Mouse (Mus musculus) midbrain, embryonic 11.5 days (tissue): ENCODE results near the gene Pard3. TPM values are rescaled to one million over a fixed set of nuclear protein-coding genes. Genes with fewer than 3 reads are reported as not detected.

Source experiments
- ATAC-seq: fragments of 200-750 bp; cut with Nextera tagmentation; 2 replicates; pipeline ENCODE4 v1.8.0; 2017; ENCODE audit warnings: moderate TSS enrichment, moderate library complexity; ENCODE audit not compliant: low FRiP score
- DNase-seq: peaks from one replicate; pipeline ENCODE4 v3.0.0; 2015; ENCODE audit warnings: low spot score; ENCODE audit errors: missing footprints
- H3K27ac ChIP-seq: fragments of 300-500 bp; sonication (generic); 2 replicates; pipeline ENCODE4 v1.5.1; 2014; ENCODE audit warnings: low read depth, low read length
- H3K27me3 ChIP-seq: fragments of 300-500 bp; sonication (generic); 2 replicates; pipeline ENCODE4 v1.6.1; 2014; ENCODE audit warnings: mild to moderate bottlenecking, low read length, moderate library complexity, mixed read lengths; ENCODE audit not compliant: control insufficient read depth, insufficient read depth
- H3K36me3 ChIP-seq: fragments of 300-500 bp; sonication (generic); 2 replicates; pipeline ENCODE4 v1.6.1; 2014; ENCODE audit warnings: mild to moderate bottlenecking, low read length, moderate library complexity, mixed read lengths; ENCODE audit not compliant: control insufficient read depth, insufficient read depth
- H3K4me1 ChIP-seq: fragments of 300-500 bp; sonication (generic); 2 replicates; pipeline ENCODE4 v1.6.1; 2014; ENCODE audit warnings: low read length; ENCODE audit not compliant: control insufficient read depth, insufficient read depth
- H3K4me2 ChIP-seq: fragments of 300-500 bp; sonication (generic); 2 replicates; pipeline ENCODE4 v1.6.1; 2014; ENCODE audit warnings: mild to moderate bottlenecking, moderate library complexity
- H3K4me3 ChIP-seq: fragments of 300-500 bp; sonication (generic); 2 replicates; pipeline ENCODE4 v1.5.1; 2014; ENCODE audit warnings: low read depth, low read length
- H3K9ac ChIP-seq: fragments of 300-500 bp; sonication (generic); 2 replicates; pipeline ENCODE4 v1.6.1; 2014; ENCODE audit warnings: low read length
- H3K9me3 ChIP-seq: fragments of 300-500 bp; sonication (generic); 2 replicates; pipeline ENCODE4 v1.6.1; 2016; ENCODE audit warnings: low read length; ENCODE audit not compliant: control insufficient read depth
- WGBS: fragments of 180-500 bp; shearing (Covaris S2); extraction: QIAGEN DNeasy Blood & Tissue Kit; methylation state at CpG from one replicate; pipeline ENCODE4 v1.1.7; 2014; 5-methylcytosine and 5-hydroxymethylcytosine counted together
- polyA plus RNA-seq: library from polyadenylated mRNA; unstranded; fragments of >200 nt; fragmentation: Nextera tagmentation; extraction: Ambion mirVana; gene quantifications from 2 replicates; pipeline ENCODE4 v1.2.1, GENCODE M21; 2014

The Pard3 gene
- polyA plus RNA-seq, 1 experiment from 2014 or later, result 30.4 TPM

DNA sequence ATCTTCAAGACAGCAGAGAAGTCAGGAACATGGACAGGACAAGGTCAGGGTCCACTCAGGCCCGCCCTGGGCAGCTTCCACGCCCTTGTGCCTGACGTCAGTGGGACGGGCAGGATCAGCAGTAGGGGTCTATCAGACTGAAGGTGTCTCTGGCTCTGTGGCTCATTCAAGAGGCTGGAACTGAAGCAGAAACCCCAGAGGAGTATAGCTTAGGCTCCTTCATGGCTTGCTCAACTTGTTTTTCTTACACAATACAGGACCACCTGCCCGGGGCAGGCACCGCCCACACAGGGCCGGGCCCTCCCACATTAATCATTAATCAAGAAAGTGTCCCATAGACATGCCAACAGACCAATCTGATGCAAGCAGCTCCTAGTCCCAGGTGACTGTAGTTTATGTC, 12.8 kb downstream of the Pard3 start:
- no peak overlapping the region for H3K4me3 ChIP-seq

DNA sequence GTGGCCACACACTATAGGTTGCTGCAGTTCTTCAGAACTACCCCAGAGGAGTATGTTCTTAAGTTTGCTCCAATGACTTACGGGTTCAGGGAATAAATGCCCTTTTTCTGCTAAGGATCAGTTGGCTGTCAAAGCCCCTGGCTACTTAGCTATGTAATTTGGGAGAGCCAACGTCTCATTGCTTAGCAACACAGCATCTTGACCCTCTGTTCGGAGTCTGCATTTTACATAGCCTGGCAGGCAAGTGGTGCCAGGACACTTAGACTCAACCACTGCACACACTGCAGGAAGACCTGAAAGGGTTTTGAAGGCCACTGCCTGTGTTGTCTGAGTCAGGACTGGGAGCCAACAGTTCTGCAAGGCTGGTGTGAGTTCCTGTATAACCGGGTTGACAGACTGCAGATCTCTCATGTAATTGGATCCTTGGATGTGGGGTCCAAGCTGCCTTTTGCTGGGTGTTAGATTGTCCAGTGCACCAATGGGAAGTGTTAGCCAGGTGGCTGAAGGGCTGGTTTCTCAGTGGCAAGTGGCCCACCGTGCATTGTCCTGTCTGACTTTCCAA, 15.6 kb downstream of the Pard3 start:
- no peaks in the 10 kb centered on the region for H3K9me3 ChIP-seq
- H3K27me3 ChIP-seq, result no peaks in the 10 kb centered on the region
- peak; percentile 80 for DNase-seq
- H3K27ac ChIP-seq, result no peak overlapping the region
- no peaks in the 10 kb centered on the region for H3K36me3 ChIP-seq
- 61% methylated on average over 5 of the region's 5 CpGs for WGBS
- ATAC-seq, result no peak
- no peak overlapping the region for H3K4me3 ChIP-seq
- no peak overlapping the region for H3K9ac ChIP-seq
- peaks cover 3% of the 10 kb centered on the region for H3K4me1 ChIP-seq
- no peak overlapping the region for H3K4me2 ChIP-seq

More for the DNA sequence above, 12.8 kb downstream of the Pard3 start:
- no peak for ATAC-seq
- H3K27me3 ChIP-seq, result no peaks in the 10 kb centered on the region
- no peak overlapping the region for H3K9ac ChIP-seq
- no peaks in the 10 kb centered on the region for H3K36me3 ChIP-seq
- no peaks in the 10 kb centered on the region for H3K9me3 ChIP-seq
- no peak for DNase-seq
- H3K4me2 ChIP-seq, result no peak overlapping the region
- WGBS, result 91% methylated on average over 7 of the region's 7 CpGs
- H3K4me1 ChIP-seq, result peaks cover 3% of the 10 kb centered on the region
- no peak overlapping the region for H3K27ac ChIP-seq

DNA sequence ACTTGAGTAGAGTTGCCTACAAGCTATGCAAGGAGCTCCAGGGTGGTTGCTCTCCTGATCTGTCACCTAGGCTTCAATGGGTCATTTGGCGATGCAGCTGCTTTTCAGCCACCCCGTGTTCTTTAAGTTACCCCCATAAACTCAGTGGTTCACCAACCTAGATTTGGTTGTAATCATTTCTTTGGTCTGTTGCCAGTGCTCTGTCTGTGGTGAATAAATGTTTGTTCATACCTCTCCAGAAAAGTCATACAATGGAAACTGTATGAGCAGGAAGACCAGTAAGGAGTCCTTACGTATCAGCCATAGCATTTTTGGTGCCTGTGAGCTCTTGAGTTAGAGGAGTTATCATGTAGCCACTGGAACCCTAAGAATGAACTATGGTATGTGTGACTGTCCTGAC, 17.6 kb downstream of the Pard3 start:
- Histone ChIP-seq H3K4me2 (no peak overlapping the region), H3K36me3 (no peaks in the 10 kb centered on the region), H3K27me3 (no peaks in the 10 kb centered on the region), H3K9me3 (no peaks in the 10 kb centered on the region), H3K4me3 (no peak overlapping the region), H3K9ac (no peak overlapping the region), H3K27ac (no peak overlapping the region), H3K4me1 (peaks cover 3% of the 10 kb centered on the region)
- peak; percentile 56 for DNase-seq
- no peak for ATAC-seq
- WGBS, result 96% methylated on average over 3 of the region's 3 CpGs

DNA sequence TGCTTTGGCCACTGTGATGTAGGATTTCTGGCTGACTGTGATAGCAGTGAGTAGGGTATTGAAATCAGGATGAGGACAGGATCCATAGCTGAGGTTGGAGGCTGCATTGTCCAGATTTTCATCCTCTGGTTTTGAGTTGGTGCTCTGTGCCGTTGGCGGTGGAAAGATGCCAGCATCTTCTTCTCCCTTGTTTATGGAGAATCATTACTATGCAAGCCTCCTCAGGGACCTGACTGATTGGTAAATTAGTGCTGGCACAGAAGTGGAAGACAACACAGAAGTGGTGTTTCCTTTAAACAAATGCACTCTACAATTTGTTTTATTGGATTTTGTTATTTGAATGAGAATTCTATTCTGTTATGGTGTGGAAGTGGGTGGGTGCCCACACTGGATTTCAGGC, 18.8 kb downstream of the Pard3 start:
- Histone ChIP-seq H3K27me3 (no peaks in the 10 kb centered on the region), H3K36me3 (no peaks in the 10 kb centered on the region), H3K9me3 (no peaks in the 10 kb centered on the region), H3K9ac (no peak overlapping the region), H3K4me3 (no peak overlapping the region), H3K27ac (no peak overlapping the region), H3K4me2 (no peak overlapping the region), H3K4me1 (peaks cover 3% of the 10 kb centered on the region)
- WGBS, result 89% methylated on average over 2 of the region's 2 CpGs
- ATAC-seq (no peak), DNase-seq (no peak)

DNA sequence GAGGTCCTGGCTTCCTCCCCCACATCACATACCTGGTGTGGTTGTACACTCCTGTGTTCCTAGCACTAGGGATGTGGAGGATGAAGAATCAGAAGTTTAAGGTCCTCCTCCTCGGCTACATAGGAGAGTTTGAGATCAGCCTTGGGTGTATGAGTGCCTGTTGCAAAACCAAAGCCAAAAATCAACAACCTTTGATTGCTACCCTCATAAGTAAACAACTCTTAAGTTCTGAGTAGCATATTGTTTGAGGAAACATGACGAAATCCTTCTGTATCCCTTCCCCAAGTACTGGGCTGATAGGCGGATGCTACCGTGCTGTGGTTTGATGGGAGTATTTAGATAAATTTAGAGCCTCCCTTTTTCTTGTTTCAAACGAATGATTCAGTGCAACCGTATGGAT, 20.9 kb downstream of the Pard3 start:
- H3K4me3 ChIP-seq, result no peak overlapping the region
- 87% methylated on average over 6 of the region's 6 CpGs for WGBS
- H3K9me3 ChIP-seq, result no peaks in the 10 kb centered on the region
- ATAC-seq (no peak), DNase-seq (no peak)
- no peaks in the 10 kb centered on the region; the same call in 1 of the 2 replicates for H3K4me1 ChIP-seq
- no peak overlapping the region for H3K4me2 ChIP-seq
- H3K36me3 ChIP-seq, result no peaks in the 10 kb centered on the region
- H3K27ac ChIP-seq, result no peak overlapping the region
- no peak overlapping the region for H3K9ac ChIP-seq
- H3K27me3 ChIP-seq, result no peaks in the 10 kb centered on the region

DNA sequence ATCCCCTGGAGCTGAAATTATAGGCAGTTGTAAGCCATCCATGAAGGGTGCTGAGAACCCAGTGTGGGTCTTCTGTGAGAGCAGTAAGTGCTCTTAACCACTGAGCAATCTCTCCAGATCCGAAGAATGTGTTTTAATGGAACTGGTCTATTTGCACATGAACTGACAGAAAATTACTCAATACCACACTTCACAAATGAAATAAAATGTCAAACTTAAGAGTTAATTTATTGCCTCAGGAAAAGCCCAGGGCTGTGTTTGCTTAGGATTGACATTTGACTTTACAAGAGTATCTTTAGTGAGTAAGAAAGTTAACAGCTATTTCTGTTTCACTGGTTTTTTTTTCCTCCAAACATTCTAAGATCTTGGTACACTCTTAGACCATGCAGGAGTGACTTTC, 23.7 kb downstream of the Pard3 start:
- Histone ChIP-seq H3K36me3 (no peaks in the 10 kb centered on the region), H3K27ac (no peak overlapping the region), H3K9ac (no peak overlapping the region), H3K9me3 (no peaks in the 10 kb centered on the region), H3K4me1 (peaks cover 3% of the 10 kb centered on the region; the same call in 1 of the 2 replicates), H3K4me3 (no peak overlapping the region), H3K27me3 (no peaks in the 10 kb centered on the region), H3K4me2 (no peak overlapping the region)
- 74% methylated on average over 1 of the region's 1 CpGs for WGBS
- DNase-seq, result no peak
- no peak for ATAC-seq

DNA sequence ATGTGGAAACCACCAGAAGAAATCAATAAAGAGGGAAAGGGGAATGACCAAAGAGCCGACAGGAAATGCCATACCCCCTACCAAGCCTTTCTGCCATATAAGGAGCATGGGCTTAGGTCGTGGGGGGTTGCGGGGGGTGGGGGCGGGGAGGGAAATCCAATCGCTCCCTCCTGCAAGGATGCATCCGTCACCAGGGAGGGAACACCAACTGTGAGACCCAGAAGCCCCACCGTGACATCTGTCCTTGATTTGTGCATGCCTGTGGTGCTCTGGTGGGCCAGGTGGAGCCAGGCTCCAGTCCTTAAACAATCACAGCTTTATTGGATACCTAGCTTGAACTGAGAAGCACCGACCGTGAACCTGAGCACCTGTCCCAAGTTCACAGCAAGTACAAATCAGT, 24.7 kb downstream of the Pard3 start:
- no peak overlapping the region for H3K4me2 ChIP-seq
- whole genome bisulfite sequencing, result 26% methylated on average over 9 of the region's 9 CpGs
- H3K27me3 ChIP-seq, result no peaks in the 10 kb centered on the region
- no peaks in the 10 kb centered on the region for H3K36me3 ChIP-seq
- H3K9ac ChIP-seq, result no peak overlapping the region
- H3K4me1 ChIP-seq, result peaks cover 9% of the 10 kb centered on the region; the same call in 1 of the 2 replicates
- H3K9me3 ChIP-seq, result no peaks in the 10 kb centered on the region
- no peak overlapping the region for H3K4me3 ChIP-seq
- no peak overlapping the region for H3K27ac ChIP-seq
- DNase-seq (no peak), ATAC-seq (no peak)

DNA sequence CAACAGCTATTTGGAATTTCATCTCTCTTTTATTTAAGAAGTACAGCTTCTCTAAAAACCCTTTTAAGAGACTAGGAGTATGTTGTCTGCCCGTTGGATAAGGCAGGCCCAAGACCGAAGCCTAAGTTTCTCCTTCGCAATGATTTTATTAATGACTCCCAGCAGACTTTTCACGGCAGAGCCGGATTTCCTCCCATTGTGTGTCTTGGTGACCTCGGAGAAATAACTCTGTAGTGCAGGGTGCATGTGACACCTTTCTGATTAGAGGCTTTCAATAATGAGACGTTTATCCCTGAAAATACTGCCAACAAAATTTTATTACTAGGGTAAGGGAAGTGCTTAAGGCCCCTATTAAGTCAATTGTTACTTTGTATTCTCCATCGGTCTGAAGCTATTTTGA, 25.3 kb downstream of the Pard3 start:
- Histone ChIP-seq H3K4me3 (no peak overlapping the region), H3K27me3 (no peaks in the 10 kb centered on the region), H3K4me2 (no peak overlapping the region), H3K27ac (no peak overlapping the region), H3K36me3 (no peaks in the 10 kb centered on the region), H3K4me1 (peaks cover 9% of the 10 kb centered on the region; the same call in 1 of the 2 replicates), H3K9me3 (no peaks in the 10 kb centered on the region), H3K9ac (no peak overlapping the region)
- 67% methylated on average over 8 of the region's 8 CpGs for WGBS
- DNase-seq, result no peak
- no peak for ATAC-seq

DNA sequence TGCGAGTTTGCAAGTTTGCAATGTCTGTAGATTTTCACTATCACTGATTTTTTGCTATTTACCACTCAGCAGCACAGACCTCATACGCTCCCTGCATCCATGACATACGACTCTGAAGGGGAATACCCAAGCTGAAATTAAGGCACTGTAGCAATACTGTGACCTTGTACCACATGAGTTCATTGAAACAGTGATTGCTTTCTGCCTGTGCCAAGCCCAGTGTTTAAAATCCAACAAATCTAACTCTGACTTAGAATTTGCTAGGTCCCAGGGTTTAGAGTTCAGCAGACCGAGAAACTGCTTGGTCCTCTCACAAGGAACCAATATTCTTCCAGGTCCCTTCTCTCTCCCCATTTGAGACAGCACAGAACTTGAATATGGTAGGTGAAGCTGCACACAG, 26.7 kb downstream of the Pard3 start:
- ATAC-seq, result no peak
- Histone ChIP-seq H3K27me3 (no peaks in the 10 kb centered on the region), H3K4me2 (no peak overlapping the region), H3K27ac (no peak overlapping the region), H3K9ac (no peak overlapping the region), H3K36me3 (no peaks in the 10 kb centered on the region), H3K9me3 (no peaks in the 10 kb centered on the region), H3K4me1 (peaks cover 9% of the 10 kb centered on the region; the same call in 1 of the 2 replicates), H3K4me3 (no peak overlapping the region)
- no peak for DNase-seq
- 87% methylated on average over 4 of the region's 4 CpGs for WGBS
